Mouse (Mus musculus) kidney, adult 2 months (tissue): ENCODE measurements at regions not wholly inside any gene's neighbourhood (a gene's known extent, or its start where the extent isn't known, plus 50 kb on each side); places are given as distances from the start of the nearest gene placed in this dataset.

Source experiments
- DNase-seq: peaks from one replicate; pipeline ENCODE4 v3.0.0; 2021
- H3K27ac ChIP-seq: fragments of 200-500 bp; 2 replicates; pipeline ENCODE4 v1.5.1; 2012; ENCODE audit warnings: low read depth, low read length, control low read depth, inconsistent platforms; ENCODE audit not compliant: insufficient read depth
- H3K27me3 ChIP-seq: fragments of 200-500 bp; replicated peaks from 2 replicates; pipeline ENCODE4 v1.6.1; 2012; ENCODE audit warnings: mild to moderate bottlenecking, moderate library complexity, low read length, inconsistent platforms; ENCODE audit not compliant: control insufficient read depth, insufficient read depth
- H3K36me3 ChIP-seq: fragments of 200-500 bp; 2 replicates; pipeline ENCODE4 v1.6.1; 2012; ENCODE audit warnings: mild to moderate bottlenecking, moderate library complexity, low read length, inconsistent platforms; ENCODE audit not compliant: control insufficient read depth, insufficient read depth
- H3K4me1 ChIP-seq: fragments of 200-500 bp; 2 replicates; pipeline ENCODE4 v1.6.1; 2011; ENCODE audit warnings: low read length; ENCODE audit not compliant: control insufficient read depth, insufficient read depth
- H3K4me3 ChIP-seq: fragments of 200-500 bp; 2 replicates; pipeline ENCODE4 v1.5.1; 2011; ENCODE audit warnings: mild to moderate bottlenecking, low read depth, low read length, control low read depth; ENCODE audit not compliant: insufficient read depth
- CTCF ChIP-seq: fragments of 200-500 bp; conservative IDR thresholded peaks from 2 replicates; pipeline ENCODE4 v1.5.1; 2011; ENCODE audit warnings: low read depth, mild to moderate bottlenecking, control low read depth, low read length, moderate library complexity, mixed read lengths; ENCODE audit not compliant: insufficient read depth, insufficient read length
- POLR2A ChIP-seq: fragments of 200-500 bp; IDR thresholded peaks from one replicate; pipeline ENCODE4 v1.6.1; 2011; ENCODE audit warnings: low read depth, low read length, control low read depth
- WGBS: fragments of 180-500 bp; shearing (Covaris S2); methylation state at CpG from one replicate; pipeline ENCODE4 v1.1.7; 2018; 5-methylcytosine and 5-hydroxymethylcytosine counted together

DNA sequence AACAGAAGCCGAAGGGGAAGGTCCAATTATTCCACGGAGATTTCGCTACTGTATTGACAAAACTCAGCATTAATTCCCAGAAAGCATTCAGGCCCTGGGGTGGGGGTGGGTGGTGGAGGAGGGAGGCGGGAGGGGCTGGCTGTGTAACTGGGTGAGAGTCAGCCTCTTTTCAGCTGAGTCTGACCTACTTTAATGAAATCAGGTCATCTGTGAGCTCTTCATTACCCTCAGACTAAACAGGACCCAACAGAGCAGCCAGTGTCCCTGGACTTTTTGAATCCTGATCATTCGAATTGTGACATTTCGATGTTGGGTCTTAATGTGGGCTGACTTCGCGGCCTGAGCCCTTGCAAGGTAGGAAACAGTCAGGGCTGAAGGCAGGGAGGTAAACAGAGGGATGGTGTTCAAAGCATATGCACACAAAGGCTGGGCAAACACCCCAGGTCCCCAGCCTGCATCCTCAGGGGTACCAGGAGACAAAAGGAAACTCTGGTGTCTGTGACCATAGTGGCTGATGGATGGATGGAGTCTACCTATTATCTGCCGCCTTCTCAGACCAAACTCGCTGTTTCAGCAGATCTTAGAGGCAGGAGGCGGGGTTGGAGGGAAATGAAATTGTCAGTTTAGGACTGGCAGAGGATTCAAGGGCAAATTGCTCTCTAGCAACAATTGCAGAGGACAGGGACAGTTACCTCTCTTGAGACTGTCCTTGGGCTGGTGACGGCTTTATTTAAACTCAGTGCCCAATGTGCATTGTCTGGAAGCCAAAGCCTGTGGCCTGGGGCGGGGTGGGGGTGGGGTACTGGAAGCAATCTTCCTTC is 113.7 kb downstream of the Mycn start:
- no peaks in the 10 kb centered on the region for H3K36me3 ChIP-seq
- WGBS: 80% methylated on average over 13 of the region's 13 CpGs
- H3K4me1 ChIP-seq: no peaks in the 10 kb centered on the region
- no peak for DNase-seq
- no peaks in the 10 kb centered on the region for H3K27me3 ChIP-seq
- TF ChIP-seq CTCF (no peak), POLR2A (no peak)
- no peak overlapping the region for H3K27ac ChIP-seq
- H3K4me3 ChIP-seq: no peak overlapping the region

DNA sequence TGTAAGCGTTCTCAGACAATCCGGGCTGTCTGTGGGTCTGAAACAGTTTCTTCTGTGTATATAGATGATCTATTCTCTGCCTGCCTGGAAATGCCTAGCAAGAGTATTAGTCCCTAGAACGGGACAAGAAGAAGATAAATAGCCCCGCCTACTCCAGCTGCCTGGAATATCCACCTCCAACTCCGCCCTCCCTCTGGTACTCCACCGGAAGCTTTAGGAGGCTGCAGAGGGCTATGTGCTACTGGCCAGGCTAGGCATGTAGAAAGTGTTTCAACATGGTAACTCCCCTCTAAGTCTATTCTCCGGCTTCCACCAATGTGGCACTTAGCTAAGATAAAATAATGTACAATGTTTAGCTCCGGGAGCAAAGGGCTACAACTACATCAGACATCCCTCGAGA is 114.3 kb downstream of the Mycn start:
- Histone ChIP-seq H3K27ac (no peak overlapping the region), H3K4me3 (no peak overlapping the region), H3K36me3 (no peaks in the 10 kb centered on the region), H3K4me1 (no peaks in the 10 kb centered on the region), H3K27me3 (no peaks in the 10 kb centered on the region)
- no peak for TF ChIP-seq POLR2A
- TF ChIP-seq CTCF: no peak
- DNase-seq: no peak
- WGBS: 65% methylated on average over 9 of the region's 9 CpGs

DNA sequence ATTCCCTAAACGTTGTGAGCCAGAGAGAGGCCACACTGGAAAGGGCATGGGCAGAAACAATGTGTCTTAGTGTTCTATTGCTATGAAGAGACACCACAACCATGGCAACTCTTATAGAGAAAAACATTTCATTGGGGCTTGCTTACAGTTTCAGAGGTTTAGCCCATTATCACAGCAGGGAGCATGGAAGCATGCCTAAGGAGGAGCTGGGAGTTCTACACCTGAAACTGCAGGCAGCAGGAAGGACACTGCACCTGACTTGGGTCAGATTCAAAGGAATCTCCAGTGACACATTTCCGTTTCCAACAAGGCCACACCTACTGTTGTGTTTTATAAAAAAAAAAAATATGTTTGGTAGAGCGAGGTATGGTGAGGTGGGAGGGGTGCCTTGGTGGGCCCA is 115.3 kb downstream of the Mycn start:
- no peak for DNase-seq
- Histone ChIP-seq H3K36me3 (no peaks in the 10 kb centered on the region), H3K27ac (no peak overlapping the region), H3K4me1 (no peaks in the 10 kb centered on the region), H3K27me3 (no peaks in the 10 kb centered on the region), H3K4me3 (no peak overlapping the region)
- 77% methylated on average over 3 of the region's 3 CpGs for WGBS
- TF ChIP-seq CTCF: no peak
- no peak for TF ChIP-seq POLR2A

DNA sequence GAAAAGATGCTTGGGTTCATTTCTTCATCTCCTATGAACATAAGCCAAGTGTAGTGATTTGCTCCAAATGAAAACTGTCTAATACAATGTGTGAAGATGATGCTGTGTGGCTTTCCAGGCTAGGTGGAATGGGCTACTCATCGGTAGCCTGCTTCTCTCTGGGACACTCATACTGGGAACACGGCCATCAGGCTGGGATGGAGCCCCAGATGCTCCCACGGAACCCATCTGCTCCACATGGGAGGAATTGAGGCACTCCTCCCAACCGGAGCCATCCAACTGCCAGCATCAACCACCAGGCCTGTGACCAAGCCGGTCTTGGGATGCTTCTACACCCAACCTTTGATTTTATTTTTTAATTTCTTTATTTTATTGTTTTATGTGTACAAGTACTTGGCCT is 115.9 kb downstream of the Mycn start:
- DNase-seq: no peak
- Histone ChIP-seq H3K27ac (no peak overlapping the region), H3K4me1 (no peaks in the 10 kb centered on the region), H3K27me3 (no peaks in the 10 kb centered on the region), H3K4me3 (no peak overlapping the region), H3K36me3 (no peaks in the 10 kb centered on the region)
- TF ChIP-seq POLR2A (no peak), CTCF (no peak)
- 97% methylated on average over 5 of the region's 5 CpGs for WGBS

DNA sequence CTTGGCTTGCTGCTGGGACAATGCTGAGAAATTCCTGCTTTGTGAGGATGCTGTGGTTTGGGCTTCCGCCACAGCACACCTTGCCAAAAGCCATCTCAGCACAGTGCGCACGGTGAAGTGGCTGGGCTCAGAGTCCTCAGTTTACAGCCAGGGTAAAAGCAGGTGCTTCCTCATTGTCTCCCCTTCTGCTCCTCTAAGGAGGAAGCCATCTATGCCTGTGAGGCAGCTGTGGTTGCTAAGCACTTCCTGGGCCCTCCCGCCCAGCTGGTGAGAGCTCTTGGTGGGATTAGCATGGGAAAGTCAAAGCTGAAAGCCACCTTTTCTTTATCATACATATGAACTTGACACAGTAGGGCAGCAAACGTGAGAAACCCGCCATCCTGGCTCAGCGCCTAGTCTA is 120.2 kb downstream of the Mycn start:
- no peak overlapping the region for H3K27ac ChIP-seq
- no peak for DNase-seq
- WGBS: 89% methylated on average over 7 of the region's 7 CpGs
- no peaks in the 10 kb centered on the region for H3K36me3 ChIP-seq
- H3K4me1 ChIP-seq: no peaks in the 10 kb centered on the region
- TF ChIP-seq POLR2A: no peak
- no peak for TF ChIP-seq CTCF
- H3K4me3 ChIP-seq: no peak overlapping the region
- no peaks in the 10 kb centered on the region for H3K27me3 ChIP-seq

DNA sequence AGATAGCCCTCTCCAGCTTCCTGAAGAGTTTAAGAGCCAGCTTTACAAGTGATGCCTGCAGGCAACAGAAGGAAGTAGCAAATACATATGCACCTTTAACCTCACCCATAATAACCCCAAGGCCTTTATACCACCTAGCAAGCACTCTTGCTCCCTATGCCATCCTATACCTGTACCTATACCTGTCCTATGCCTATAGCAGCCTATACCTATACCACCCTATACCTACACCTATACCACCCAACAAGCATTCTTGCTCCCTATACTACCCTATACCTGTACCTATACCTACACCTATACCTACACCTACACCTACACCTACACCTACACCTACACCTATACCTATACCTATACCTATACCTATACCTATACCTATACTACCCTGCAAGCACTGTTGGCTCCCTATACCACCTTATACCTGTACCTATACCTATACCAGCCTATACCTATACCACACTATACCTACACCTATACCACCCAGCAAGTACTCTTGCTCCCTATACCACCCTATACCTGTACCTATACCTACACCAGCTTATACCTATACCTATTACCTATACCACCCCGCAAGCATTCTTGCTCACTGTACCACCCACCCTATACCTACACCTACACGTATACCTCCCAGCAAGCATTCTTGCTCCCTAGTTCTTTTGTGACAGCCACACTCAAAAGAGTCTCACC is 120.9 kb downstream of the Mycn start:
- WGBS: 95% methylated on average over 2 of the region's 2 CpGs
- Histone ChIP-seq H3K4me3 (no peak overlapping the region), H3K27ac (no peak overlapping the region), H3K4me1 (no peaks in the 10 kb centered on the region), H3K27me3 (no peaks in the 10 kb centered on the region), H3K36me3 (no peaks in the 10 kb centered on the region)
- no peak for DNase-seq
- TF ChIP-seq POLR2A (no peak), CTCF (no peak)

DNA sequence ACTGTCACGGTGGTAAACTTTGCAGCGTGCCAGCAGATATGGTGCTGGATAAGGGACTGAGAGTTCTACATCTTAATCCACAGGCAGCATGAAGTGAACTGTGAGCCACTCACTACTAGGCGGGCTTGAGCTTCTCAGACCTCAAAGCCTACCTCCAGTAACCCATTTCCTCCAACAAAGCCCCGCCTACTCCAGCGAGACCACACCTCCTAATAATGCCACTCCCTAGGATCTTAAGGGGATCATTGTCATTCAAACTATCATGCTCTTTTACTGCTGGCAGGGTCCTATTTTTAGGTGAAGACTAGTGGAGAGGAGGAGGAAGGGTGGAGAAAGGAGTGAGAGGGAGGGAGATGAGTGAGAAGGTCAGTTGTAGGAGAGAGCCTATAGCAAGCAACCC is 122.0 kb downstream of the Mycn start:
- no peak overlapping the region for H3K27ac ChIP-seq
- no peak for TF ChIP-seq POLR2A
- DNase-seq: no peak

More for the DNA sequence above, 122.0 kb downstream of the Mycn start:
- H3K27me3 ChIP-seq: no peaks in the 10 kb centered on the region
- no peaks in the 10 kb centered on the region for H3K4me1 ChIP-seq
- H3K4me3 ChIP-seq: no peak overlapping the region
- WGBS: 85% methylated on average over 5 of the region's 5 CpGs
- H3K36me3 ChIP-seq: no peaks in the 10 kb centered on the region
